Mouse (Mus musculus) limb, embryonic 15.5 days (tissue): ENCODE data around the gene Smoc2. TPM values are rescaled to one million over a fixed set of nuclear protein-coding genes. Genes with fewer than 3 reads are reported as not detected.

Experiments used
- ATAC-seq: fragments of 200-750 bp; cut with Nextera tagmentation; 2 replicates; pipeline ENCODE4 v1.8.0; 2017; ENCODE audit warnings: low read depth, moderate TSS enrichment; ENCODE audit not compliant: insufficient number of reproducible peaks, low FRiP score, low TSS enrichment
- H3K27ac ChIP-seq: fragments of 300-500 bp; sonication (generic); 2 replicates; pipeline ENCODE4 v1.5.1; 2015; ENCODE audit warnings: moderate library complexity, mild to moderate bottlenecking, inconsistent platforms
- H3K27me3 ChIP-seq: fragments of 300-500 bp; sonication (generic); 2 replicates; pipeline ENCODE4 v1.6.1; 2015; ENCODE audit warnings: inconsistent platforms
- H3K36me3 ChIP-seq: fragments of 300-500 bp; sonication (generic); 2 replicates; pipeline ENCODE4 v1.6.1; 2015; ENCODE audit warnings: inconsistent platforms
- H3K4me1 ChIP-seq: fragments of 300-500 bp; sonication (generic); 2 replicates; pipeline ENCODE4 v1.6.1; 2015; ENCODE audit warnings: inconsistent platforms
- H3K4me2 ChIP-seq: fragments of 300-500 bp; sonication (generic); 2 replicates; pipeline ENCODE4 v1.6.1; 2015; ENCODE audit warnings: mild to moderate bottlenecking, inconsistent platforms
- H3K4me3 ChIP-seq: fragments of 300-500 bp; sonication (generic); 2 replicates; pipeline ENCODE4 v1.5.1; 2015; ENCODE audit warnings: mild to moderate bottlenecking, inconsistent platforms
- H3K9ac ChIP-seq: fragments of 300-500 bp; sonication (generic); 2 replicates; pipeline ENCODE4 v1.6.1; 2015; ENCODE audit warnings: inconsistent platforms
- H3K9me3 ChIP-seq: fragments of 300-500 bp; sonication (generic); 2 replicates; pipeline ENCODE4 v1.6.1; 2016; ENCODE audit warnings: inconsistent platforms
- WGBS: fragments of 180-500 bp; shearing (Covaris S2); methylation state at CpG from one replicate; pipeline ENCODE4 v1.1.7; 2015; 5-methylcytosine and 5-hydroxymethylcytosine counted together
- polyA plus RNA-seq: library from polyadenylated mRNA; unstranded; fragments of >200 nt; fragmentation: Nextera tagmentation; extraction: Ambion mirVana; gene quantifications from 2 replicates; pipeline ENCODE4 v1.2.1, GENCODE M21; 2015

Smoc2 gene
- polyA plus RNA-seq, 1 experiment from 2014 or later: 183 TPM

- 50% methylated on average over 4 of the region's 4 CpGs for WGBS
- no peak for ATAC-seq
- no peaks in the 10 kb centered on the region for H3K36me3 ChIP-seq
Measured at GRCm38 (mm10) chr17:14249595-14249994, 29.7 kb upstream of the Smoc2 start.

GRCm38 (mm10) chr17:14250401-14250800 lies 28.9 kb upstream of the Smoc2 start:
- WGBS: 51% methylated on average over 8 of the region's 8 CpGs
- ATAC-seq: no peak
- no peak overlapping the region for H3K4me2 ChIP-seq
- no peaks in the 10 kb centered on the region for H3K36me3 ChIP-seq
- H3K9ac ChIP-seq: no peak overlapping the region
- H3K27me3 ChIP-seq: no peaks in the 10 kb centered on the region
- no peak overlapping the region for H3K27ac ChIP-seq
- H3K4me1 ChIP-seq: peaks cover 17% of the 10 kb centered on the region
- no peaks in the 10 kb centered on the region for H3K9me3 ChIP-seq
- no peak overlapping the region for H3K4me3 ChIP-seq

More at GRCm38 (mm10) chr17:14249595-14249994, 29.7 kb upstream of the Smoc2 start:
- Histone ChIP-seq H3K4me2 (no peak overlapping the region), H3K9me3 (no peaks in the 10 kb centered on the region), H3K27me3 (no peaks in the 10 kb centered on the region), H3K9ac (no peak overlapping the region), H3K4me3 (no peak overlapping the region), H3K4me1 (peaks cover 20% of the 10 kb centered on the region), H3K27ac (no peak overlapping the region)

GRCm38 (mm10) chr17:14252456-14252855 lies 26.9 kb upstream of the Smoc2 start:
- 50% methylated on average over 7 of the region's 7 CpGs for WGBS
- ATAC-seq: no peak
- Histone ChIP-seq H3K4me3 (no peak overlapping the region), H3K27me3 (no peaks in the 10 kb centered on the region), H3K27ac (no peak overlapping the region), H3K4me1 (peaks cover 16% of the 10 kb centered on the region), H3K4me2 (no peak overlapping the region), H3K9ac (no peak overlapping the region), H3K36me3 (no peaks in the 10 kb centered on the region), H3K9me3 (no peaks in the 10 kb centered on the region)

GRCm38 (mm10) chr17:14254616-14255015 lies 24.7 kb upstream of the Smoc2 start:
- Histone ChIP-seq H3K27ac (no peak overlapping the region), H3K4me1 (peaks cover 16% of the 10 kb centered on the region)
- 65% methylated on average over 5 of the region's 5 CpGs for WGBS

GRCm38 (mm10) chr17:14257799-14258520 lies 21.3 kb upstream of the Smoc2 start:
- Histone ChIP-seq H3K4me3 (no peak overlapping the region), H3K4me2 (no peak overlapping the region), H3K27me3 (no peaks in the 10 kb centered on the region), H3K27ac (no peak overlapping the region), H3K9ac (no peak overlapping the region), H3K9me3 (no peaks in the 10 kb centered on the region), H3K4me1 (peaks cover 20% of the 10 kb centered on the region), H3K36me3 (no peaks in the 10 kb centered on the region)
- WGBS: 83% methylated on average over 7 of the region's 7 CpGs
- no peak for ATAC-seq

More at GRCm38 (mm10) chr17:14254616-14255015, 24.7 kb upstream of the Smoc2 start:
- H3K9me3 ChIP-seq: no peaks in the 10 kb centered on the region
- H3K27me3 ChIP-seq: no peaks in the 10 kb centered on the region
- no peak overlapping the region for H3K4me3 ChIP-seq
- H3K4me2 ChIP-seq: no peak overlapping the region
- ATAC-seq: no peak; the same call in 1 of the 2 replicates
- no peaks in the 10 kb centered on the region for H3K36me3 ChIP-seq
- H3K9ac ChIP-seq: no peak overlapping the region

GRCm38 (mm10) chr17:14258906-14259305 lies 20.4 kb upstream of the Smoc2 start:
- H3K9me3 ChIP-seq: no peaks in the 10 kb centered on the region
- H3K36me3 ChIP-seq: no peaks in the 10 kb centered on the region
- H3K27me3 ChIP-seq: no peaks in the 10 kb centered on the region
- WGBS: 31% methylated on average over 6 of the region's 6 CpGs
- peaks cover 26% of the 10 kb centered on the region for H3K4me1 ChIP-seq
- no peak overlapping the region for H3K4me3 ChIP-seq
- no peak overlapping the region for H3K27ac ChIP-seq
- no peak overlapping the region for H3K9ac ChIP-seq
- no peak for ATAC-seq
- no peak overlapping the region for H3K4me2 ChIP-seq

- H3K4me3 ChIP-seq: no peak overlapping the region
- no peaks in the 10 kb centered on the region for H3K27me3 ChIP-seq
- H3K36me3 ChIP-seq: no peaks in the 10 kb centered on the region
- H3K4me2 ChIP-seq: no peak overlapping the region
- no peaks in the 10 kb centered on the region for H3K9me3 ChIP-seq
- H3K9ac ChIP-seq: no peak overlapping the region
- WGBS: 68% methylated on average over 3 of the region's 3 CpGs
- H3K4me1 ChIP-seq: peaks cover 28% of the 10 kb centered on the region
- ATAC-seq: no peak
- H3K27ac ChIP-seq: no peak overlapping the region
Measured at GRCm38 (mm10) chr17:14260966-14261365, 18.3 kb upstream of the Smoc2 start.

- Histone ChIP-seq H3K36me3 (no peaks in the 10 kb centered on the region), H3K9me3 (no peaks in the 10 kb centered on the region), H3K9ac (no peak overlapping the region), H3K4me1 (peaks cover 26% of the 10 kb centered on the region), H3K27me3 (no peaks in the 10 kb centered on the region), H3K4me2 (no peak overlapping the region), H3K27ac (no peak overlapping the region), H3K4me3 (no peak overlapping the region)
- ATAC-seq: no peak
- 60% methylated on average over 10 of the region's 10 CpGs for WGBS
Measured at GRCm38 (mm10) chr17:14262217-14262616, 17.1 kb upstream of the Smoc2 start.

- no peaks in the 10 kb centered on the region for H3K27me3 ChIP-seq
- peaks cover 12% of the 10 kb centered on the region for H3K4me1 ChIP-seq
- WGBS: 74% methylated on average over 4 of the region's 4 CpGs
- no peaks in the 10 kb centered on the region for H3K36me3 ChIP-seq
- no peaks in the 10 kb centered on the region for H3K9me3 ChIP-seq
- no peak overlapping the region for H3K9ac ChIP-seq
- H3K27ac ChIP-seq: no peak overlapping the region
- no peak for ATAC-seq
- no peak overlapping the region for H3K4me3 ChIP-seq
- no peak overlapping the region for H3K4me2 ChIP-seq
Measured at GRCm38 (mm10) chr17:14268001-14268400, 11.3 kb upstream of the Smoc2 start.

- Histone ChIP-seq H3K27me3 (peaks cover 18% of the 10 kb centered on the region), H3K9ac (no peak overlapping the region), H3K9me3 (no peaks in the 10 kb centered on the region), H3K27ac (no peak overlapping the region), H3K4me2 (no peak overlapping the region), H3K36me3 (no peaks in the 10 kb centered on the region), H3K4me3 (no peak overlapping the region), H3K4me1 (peaks cover under 1% of the 10 kb centered on the region; the same call in 1 of the 2 replicates)
- 63% methylated on average over 6 of the region's 6 CpGs for WGBS
- ATAC-seq: no peak
Measured at GRCm38 (mm10) chr17:14273386-14273785, 5.9 kb upstream of the Smoc2 start.

GRCm38 (mm10) chr17:14277310-14277709 lies 2.0 kb upstream of the Smoc2 start:
- no peak for ATAC-seq
- WGBS: 73% methylated on average over 7 of the region's 7 CpGs
- Histone ChIP-seq H3K27ac (no peak overlapping the region), H3K36me3 (no peaks in the 10 kb centered on the region), H3K4me1 (peaks cover 26% of the 10 kb centered on the region), H3K9me3 (no peaks in the 10 kb centered on the region), H3K4me2 (no peak overlapping the region), H3K27me3 (peaks cover 37% of the 10 kb centered on the region), H3K4me3 (no peak overlapping the region), H3K9ac (no peak overlapping the region)

GRCm38 (mm10) chr17:14279966-14280300 lies 627 bp downstream of the Smoc2 start:
- H3K27ac ChIP-seq: no peak overlapping the region
- H3K4me1 ChIP-seq: peaks cover 26% of the 10 kb centered on the region
- 1% methylated on average over 10 of the region's 10 CpGs for WGBS
- H3K9ac ChIP-seq: peak overlapping the region; percentile 39
- no peaks in the 10 kb centered on the region for H3K36me3 ChIP-seq
- peak overlapping the region; percentile 60 for H3K4me3 ChIP-seq
- H3K4me2 ChIP-seq: peak overlapping the region; percentile 93
- no peak for ATAC-seq
- H3K27me3 ChIP-seq: peaks cover 46% of the 10 kb centered on the region
- H3K9me3 ChIP-seq: no peaks in the 10 kb centered on the region
